Mouse (Mus musculus) fat pad, adult 2 months (tissue): Measurements from ENCODE around the gene Ctr9.

Experiments
- DNase-seq: peaks from one replicate; pipeline ENCODE4 v3.0.0-alpha.2; 2011; ENCODE audit warnings: low read depth, low spot score; ENCODE audit errors: extremely low read depth

Gene Ctr9

GRCm38 (mm10) chr7:111095169-111095568 is 66.4 kb downstream of the Ctr9 start:
- DNase-seq: no peak

- DNase-seq: no peak
Measured at GRCm38 (mm10) chr7:111098196-111098595, 69.4 kb downstream of the Ctr9 start.
